Mouse (Mus musculus) left cerebral cortex, postnatal 36 days (tissue): ENCODE measurements at regions not wholly inside any gene's neighbourhood (a gene's known extent, or its start where the extent isn't known, plus 50 kb on each side); places are given as distances from the start of the nearest gene placed in this dataset.
A peak's percentile ranks its signal among the peaks of the same experiment; 100 is the strongest.

Source experiments
- DNase-seq, 2 experiments: peaks; one replicate each; pipeline ENCODE4 v3.0.0; 2021 to 2022; ENCODE audit warnings: low spot score in 2 of 2, mixed read lengths in 1 of 2
- intact Hi-C: fragments of 180-260 bp; cut with DNase I; formaldehyde crosslinking; loops from one replicate; pipeline ENCODE4 v1.15.1; 2025

DNA sequence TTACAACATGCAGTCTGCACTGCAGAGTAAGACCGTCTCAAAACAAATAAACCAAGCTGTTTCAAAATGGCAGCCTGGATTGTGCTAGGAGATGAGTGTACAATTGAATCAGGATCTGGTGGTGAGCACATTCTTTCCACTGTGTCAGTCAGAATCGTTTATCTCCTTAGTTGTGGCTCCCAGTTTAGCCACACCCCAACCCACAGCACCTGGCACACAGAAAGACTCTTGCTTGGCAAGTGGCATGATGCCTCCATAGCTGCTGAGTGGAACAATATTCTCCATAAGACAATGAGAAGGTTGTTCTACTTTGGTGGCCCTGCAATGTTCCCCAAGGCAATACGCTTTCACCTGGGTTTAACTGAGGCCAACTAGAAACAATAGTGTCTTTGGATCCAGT is 616.6 kb downstream of the Insc start:
- DNase-seq = no peak
- intact Hi-C loops = no loop called here

DNA sequence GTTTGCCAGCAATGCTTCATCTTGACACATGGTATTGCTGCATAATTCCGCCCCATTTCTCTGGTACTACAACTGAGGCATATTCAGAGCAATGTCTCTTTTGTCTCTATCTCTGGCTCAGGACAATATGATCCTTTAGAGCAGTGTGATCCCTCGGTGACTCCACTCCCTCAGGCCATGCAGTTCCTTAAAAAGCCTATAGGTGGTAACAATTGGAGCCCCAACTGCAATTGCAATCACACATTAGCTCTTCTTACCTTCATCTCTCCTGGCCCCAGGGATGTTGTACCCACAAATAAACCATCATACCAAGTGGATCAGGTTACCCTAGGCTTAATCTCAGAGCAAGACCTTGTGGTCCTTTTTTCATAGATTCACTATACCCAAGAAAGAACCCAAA is 618.6 kb downstream of the Insc start:
- intact Hi-C loops = no loop called here
- no peak for DNase-seq

DNA sequence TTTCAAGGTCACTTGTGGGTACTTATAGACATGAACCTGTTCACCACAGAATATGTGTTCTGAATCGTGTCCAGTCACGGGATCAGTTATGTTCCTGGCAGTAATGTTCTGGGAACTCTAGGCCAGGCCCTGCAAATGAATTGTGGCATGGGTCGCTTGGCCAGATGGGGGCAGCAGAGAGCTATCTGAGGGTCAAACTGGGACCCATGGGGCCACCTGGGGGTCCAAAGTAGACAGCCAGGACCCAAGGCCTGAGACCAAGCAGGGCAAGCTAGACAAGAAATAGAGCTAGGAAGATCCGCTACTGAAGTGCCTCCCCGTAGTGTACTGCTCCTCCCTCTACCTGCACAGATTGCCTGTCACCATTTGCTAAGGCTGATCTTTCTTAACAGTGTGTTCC is 623.4 kb downstream of the Insc start:
- intact Hi-C loops = loop anchor here (5.0 kb wide), 1 partner anchor 670 kb away; the partner anchor contains the start of genes 1110004F10Rik and Sox6
- peak; percentile 37 to 42 for DNase-seq

DNA sequence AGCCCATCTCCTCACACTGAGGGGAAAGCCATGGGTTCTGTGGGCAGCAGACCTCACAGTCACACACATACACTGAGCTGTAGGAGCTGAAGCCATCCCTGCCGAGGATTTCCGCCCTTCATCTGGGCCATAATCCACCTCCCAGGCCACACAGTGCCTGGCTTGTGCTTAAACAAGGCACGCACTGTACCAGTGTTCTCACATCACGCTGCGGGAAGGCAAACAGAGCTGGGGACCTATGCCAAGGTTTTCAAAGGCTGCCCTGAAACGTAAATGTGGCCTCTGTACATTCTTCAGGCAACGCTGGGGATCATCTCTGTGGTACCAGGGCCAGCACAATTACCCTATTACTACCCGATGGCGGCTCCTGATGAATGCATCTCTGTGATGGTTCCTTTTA is 627.6 kb downstream of the Insc start:
- DNase-seq = no peak
- intact Hi-C loops = no loop called here

DNA sequence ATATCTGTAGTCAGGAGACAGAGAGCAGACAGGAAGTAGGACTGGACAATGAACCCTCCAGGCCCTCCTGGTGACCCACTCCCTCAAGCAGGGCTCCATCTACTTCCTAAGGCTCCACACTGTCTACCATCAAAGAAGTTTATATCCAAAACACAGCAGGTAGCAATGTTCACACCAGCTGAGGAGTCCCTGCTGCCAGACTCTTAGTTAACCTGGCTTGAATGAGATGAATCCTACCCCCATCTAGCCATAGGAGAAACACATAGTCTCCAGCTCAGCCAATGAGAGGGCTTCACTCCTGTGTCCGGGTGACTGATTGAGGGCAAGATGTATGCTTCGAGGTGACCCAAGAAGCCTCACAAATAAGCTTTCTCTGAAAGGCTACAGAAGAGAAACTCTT is 629.4 kb downstream of the Insc start:
- no peak for DNase-seq
- intact Hi-C loops = no loop called here

DNA sequence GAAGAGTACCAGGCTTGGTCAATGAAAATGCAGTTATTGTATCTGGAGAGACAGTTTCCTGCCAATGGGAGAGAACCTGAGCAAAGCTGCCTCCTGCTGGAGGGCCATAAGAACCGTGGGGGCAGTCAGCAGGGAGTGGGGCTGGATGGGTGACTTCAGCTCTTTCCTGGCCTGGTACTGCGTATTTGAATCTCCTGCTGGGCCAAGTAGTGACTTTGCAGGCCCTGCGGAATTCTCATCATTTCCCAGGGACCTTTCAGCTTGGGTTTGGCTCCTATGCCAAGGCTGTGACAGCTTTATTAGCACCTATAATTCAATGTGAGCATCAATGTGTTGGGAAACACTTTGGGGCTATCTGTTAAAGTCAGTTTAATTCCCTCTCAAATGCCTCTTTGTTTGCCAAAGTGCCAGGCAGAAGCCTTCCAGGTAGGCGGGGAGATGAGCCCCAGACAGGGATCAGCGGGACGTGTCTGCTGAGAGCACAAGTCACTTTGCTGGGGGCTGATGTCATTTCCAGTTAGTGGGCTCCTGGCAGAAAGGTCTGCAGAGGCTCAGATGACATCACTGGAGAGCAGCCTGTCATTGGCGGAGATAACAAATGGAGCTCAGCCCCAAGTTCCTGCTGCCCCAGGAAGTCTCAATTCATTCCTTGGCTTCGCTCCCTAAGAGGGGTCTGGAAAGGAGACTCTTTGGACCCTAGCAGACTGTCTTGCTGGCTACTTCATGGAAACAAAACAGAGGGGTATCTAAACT is 630.5 kb downstream of the Insc start:
- intact Hi-C loops = no loop called here
- DNase-seq = no peak

DNA sequence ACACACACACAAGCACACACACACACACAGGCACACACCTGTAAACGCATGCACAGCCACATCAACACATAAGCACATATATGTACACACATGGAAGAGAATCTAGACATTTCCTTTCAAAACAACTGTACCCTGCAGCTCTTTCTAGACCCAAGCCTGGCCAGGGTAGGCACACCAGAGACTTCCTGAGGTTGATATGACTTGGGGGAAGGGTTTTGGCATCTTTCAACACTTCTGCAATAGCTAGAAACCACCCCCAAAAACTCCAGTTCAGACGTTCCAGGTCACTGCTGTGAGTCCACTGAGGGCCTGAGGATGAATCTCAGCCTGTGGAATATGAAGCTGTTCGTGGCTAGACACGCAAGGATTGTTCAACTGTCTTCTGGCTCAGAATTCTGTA is 632.6 kb downstream of the Insc start:
- DNase-seq = no peak
- intact Hi-C loops = no loop called here

DNA sequence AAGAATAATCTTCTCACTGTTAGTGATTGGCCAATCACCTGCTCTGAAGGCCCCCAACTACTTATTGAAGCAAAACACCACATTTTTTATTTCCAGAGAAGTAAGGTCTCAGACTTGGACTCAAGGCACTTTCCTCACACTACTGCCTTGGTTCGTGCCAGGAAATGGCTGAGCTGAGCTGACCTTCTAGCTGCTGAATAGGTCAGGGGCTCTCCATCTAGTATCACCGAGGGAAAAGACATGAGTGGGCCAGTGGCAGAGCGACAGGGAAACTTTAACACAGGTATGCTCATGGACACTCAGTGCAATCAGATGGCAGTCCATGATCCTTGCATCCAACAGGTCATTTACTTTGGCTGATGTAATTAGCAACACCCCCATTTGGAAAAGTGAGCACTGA is 635.3 kb downstream of the Insc start:
- intact Hi-C loops = no loop called here
- no peak for DNase-seq

DNA sequence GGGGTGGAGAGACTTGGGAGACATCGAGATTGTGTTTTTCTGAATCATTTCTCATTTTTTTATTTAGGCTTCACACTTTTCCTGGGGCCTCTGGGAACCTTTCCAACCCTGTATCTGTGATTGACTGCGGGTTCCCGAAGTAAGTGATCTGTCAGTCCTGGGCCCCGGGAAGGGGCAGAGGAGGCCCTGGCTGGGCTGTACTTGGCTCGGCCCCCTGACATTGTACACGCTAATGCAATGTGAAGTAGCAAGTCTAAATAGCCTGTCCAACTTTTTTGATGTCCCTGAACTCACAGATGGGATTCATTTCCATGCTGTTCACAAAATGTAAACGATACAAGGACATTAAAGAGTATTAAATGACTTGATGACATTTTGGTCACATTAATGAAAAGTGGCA is 636.1 kb downstream of the Insc start:
- DNase-seq = no peak
- intact Hi-C loops = no loop called here

DNA sequence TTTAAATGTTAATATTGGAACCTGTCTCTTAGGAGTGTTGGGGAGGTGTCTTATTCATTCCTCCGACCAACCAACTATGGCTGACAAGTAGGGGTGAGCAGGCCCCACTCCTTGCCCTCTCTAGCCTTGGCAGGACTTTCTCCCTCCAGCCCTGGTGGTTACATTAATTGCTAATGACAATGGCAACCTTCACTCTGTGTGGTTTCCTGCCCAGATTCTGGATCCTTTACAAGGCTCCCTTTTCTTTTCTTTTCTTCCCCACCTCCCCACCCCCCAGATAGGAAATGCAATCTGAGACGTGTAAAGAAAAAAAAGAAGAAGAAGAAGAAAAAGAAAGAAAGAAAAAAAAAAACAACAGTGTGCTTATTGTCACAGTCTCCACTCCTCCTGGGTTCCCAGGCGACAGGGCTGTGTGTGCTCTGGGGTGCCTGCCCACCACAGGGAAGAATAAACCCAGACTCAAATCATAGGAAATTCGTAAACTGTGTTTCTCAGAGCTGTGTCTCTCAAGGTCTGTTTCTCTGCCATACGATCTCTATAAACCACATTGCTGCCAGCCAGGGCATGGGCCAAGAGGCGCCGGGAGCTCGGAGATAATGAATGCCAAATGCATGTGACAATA is 637.6 kb downstream of the Insc start:
- intact Hi-C loops = no loop called here
- no peak for DNase-seq

DNA sequence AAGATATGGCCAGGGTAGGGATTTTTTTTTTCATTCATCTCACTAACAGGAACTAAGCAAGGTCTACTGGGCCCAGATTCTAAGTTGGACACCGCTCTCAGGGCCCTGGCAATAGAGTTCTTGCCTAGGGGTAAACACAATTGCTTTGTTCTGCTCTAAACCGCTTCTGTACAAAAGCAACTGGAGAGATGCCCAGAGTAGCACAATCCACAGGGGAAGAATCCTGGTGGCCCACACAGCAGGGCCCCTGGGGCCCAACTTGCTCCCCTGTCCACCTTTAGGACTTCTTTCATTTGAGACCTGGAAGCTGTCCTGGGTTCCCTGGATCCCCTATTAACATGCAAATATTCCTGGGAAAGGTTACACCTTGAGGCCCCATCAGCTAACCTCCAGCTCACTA is 639.4 kb downstream of the Insc start:
- intact Hi-C loops = no loop called here
- no peak for DNase-seq

DNA sequence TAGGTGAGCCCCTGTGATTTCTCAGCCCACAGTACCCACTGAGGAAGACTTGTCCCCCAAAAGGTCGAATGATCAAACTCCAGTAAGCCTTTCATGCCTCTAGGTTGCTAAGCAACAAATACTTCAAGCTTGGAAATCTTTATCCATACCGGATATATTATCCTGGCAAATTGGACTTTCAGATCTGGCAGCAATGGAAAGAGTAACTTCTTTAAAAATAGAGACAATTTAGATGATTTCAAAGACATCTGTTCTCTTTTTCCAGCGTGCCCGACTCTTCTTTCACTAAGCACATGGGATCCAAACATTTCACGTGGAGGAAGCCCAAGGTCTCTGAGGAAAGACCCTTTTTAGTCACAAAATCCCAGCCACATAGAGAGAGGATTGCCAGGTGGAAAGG is 645.4 kb downstream of the Insc start:
- DNase-seq = no peak
- intact Hi-C loops = no loop called here

DNA sequence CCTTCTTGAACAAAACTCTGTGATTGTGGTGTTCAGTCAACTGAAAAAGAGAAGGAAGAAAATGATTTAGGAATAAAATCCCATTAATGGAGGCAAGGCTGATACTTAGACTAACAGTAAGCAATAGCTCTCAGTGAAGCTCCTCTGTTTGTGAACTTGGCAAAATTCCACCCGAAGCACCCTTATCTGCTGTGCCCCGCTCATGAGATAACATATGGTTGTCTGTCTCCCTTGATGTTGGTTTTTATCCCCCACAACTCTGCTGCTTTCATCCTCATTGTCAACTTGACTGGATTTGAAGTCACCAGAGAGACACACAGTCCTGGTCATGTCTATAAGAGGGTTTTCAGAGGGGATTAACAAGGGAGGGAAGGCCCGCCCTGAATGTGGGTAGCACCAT is 646.1 kb downstream of the Sox6 start:
- no peak for DNase-seq
- intact Hi-C loops = no loop called here

DNA sequence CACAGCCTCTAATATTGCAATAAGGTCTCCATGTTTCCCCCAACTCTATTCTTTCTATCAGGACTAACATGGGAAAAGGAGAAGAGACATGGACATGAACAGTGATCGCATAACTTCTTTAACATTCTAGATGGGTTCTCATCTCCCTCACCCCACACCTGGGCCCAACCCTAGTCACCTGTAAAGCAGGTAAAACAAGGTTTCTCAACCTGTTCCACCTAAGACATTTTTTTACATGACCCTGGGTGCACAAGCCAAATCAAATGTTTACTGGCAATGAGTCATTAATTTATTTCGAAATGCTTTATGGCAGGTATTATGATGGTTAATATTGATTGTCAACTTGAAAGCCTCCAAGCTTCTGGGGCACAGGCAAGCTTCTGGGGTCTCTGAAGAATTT is 640.4 kb downstream of the Sox6 start:
- intact Hi-C loops = no loop called here
- DNase-seq = no peak

DNA sequence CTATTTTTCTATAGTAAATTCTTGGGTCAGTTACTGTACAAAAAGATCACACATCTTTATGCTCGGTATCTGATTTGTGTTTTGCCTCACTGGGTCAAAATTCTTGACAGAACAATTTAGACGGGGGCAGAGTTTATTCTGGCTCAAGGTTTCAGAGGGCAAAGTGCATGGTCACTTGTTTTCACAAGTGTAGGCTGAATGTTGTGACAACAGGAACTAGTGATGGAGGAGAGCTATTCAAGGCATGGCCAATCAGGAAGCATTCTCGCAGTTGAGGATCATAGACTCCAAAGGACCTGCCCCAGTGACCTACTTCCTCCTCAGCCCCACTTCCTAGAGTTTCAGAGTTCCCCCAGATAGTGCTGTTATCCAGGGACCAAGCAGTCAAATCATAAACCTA is 639.1 kb downstream of the Sox6 start:
- DNase-seq = no peak
- intact Hi-C loops = no loop called here

DNA sequence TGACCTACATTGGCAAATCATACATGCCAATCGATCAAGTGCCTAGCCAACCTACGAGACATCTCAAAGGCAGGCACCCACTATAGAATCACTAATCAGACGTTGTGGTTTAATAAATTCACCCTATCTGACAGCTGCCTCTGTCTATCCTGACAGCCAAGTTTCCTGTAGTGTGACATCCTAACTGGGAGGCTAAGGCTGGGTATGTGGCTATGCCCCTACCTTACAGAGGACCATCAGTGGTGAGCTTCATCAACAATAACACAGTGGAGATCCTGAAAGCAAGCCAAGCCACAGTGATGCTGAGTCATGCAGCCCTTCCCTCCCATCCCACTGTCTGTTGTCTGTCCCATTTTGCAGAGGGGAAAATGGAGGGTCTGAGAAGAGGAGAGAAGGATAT is 630.7 kb downstream of the Sox6 start:
- no peak for DNase-seq
- intact Hi-C loops = no loop called here

DNA sequence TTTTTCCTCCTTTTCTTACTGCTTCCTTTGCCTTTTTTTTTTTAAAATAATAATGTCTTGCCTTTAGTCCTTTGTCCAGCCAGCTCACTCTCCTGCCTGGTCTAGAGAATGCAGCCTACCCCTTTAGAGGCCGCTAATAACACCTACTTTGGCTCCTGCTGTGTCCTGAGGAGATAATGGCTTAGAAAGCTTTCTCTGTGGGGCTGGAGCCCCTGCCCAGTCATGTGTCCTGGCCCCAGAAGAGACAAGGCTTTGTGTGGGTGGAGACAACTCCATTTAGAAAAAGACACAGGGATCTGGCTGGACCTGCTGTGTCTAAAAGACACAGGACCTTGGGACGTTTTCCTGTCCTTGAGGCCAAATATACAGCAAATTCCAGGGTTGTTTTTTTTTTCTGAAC is 629.7 kb downstream of the Sox6 start:
- DNase-seq = no peak
- intact Hi-C loops = no loop called here

DNA sequence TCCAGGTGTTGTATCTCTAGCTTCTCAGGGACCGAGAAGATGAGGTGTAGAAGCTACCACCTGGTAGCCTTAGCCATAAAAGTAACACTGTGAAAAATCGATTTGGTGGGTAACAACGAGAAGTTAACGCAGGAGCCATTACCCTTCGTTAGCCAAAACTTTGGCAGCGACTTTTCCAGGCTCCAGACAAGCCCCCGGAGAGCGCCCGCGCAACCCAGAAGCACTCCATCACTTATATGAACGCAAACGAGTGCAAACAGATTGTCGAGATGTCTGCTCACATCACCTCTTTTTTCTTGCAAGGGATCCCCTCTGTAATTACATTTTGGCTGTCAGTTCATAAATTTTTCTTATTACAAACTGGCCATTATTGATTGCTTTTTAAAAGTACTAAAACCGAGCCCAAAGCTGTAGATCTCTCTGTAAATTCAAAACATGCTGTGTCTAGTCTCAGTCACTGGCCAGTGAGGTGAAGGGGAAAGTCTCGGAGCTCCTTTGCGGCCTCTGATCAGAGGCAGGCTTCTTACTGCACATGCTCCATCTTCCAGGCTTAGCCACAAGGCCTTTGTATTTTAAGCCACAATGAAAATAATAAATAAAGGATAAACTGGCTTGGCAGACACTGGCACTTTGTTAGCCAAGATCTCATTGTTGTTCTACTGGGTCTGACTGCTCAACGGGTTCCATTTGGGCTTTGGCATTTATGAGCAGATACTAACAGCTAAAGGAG is 627.9 kb downstream of the Sox6 start:
- intact Hi-C loops = no loop called here
- no peak for DNase-seq

DNA sequence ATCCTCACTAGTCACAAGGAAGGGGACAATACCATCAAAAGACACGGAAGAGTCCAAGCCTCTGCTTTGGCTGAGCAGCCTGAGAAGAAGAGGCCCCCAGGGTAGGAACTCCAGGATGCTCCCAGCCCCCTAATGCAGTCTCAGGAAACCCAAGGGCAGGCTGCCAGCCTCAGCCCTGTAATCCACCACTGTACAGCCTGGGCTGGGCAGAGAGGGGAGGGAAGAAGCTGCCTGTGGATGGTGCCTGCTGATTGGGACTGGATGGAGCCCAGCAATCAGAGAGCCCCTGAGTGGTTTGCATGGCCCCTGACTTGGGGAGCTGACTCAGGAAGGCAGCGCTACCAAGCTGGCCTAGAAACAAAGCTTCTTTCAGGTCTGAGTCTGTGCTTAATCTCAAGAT is 627.1 kb downstream of the Sox6 start:
- DNase-seq = no peak
- intact Hi-C loops = no loop called here

DNA sequence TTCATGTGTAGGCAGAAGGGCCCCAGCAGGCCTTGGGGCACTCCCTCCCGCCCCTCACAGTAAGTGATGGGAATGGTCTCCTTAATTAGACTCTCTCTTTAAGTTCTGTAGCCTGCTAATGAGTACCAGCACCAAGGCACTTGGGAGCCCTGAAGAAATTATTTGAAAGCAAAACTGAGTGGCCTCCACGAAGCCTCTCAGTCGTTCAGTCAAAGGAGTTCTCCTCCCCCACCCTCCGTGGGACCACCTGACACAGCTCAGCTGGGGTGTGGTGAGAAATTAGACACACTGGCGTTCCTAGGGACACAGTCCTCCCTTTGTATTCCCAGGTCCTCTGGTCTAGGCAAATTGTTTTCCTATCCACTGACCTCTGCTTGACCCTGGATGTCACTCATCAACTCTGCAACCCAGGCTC is 623.4 kb downstream of the Sox6 start:
- intact Hi-C loops = no loop called here
- no peak for DNase-seq
